Mouse (Mus musculus) MEL (cell line): Measurements from ENCODE around the gene Tgfbr3.

Source experiments
- CTCF ChIP-seq, 3 experiments: IDR thresholded peaks in 2 of 3; conservative IDR thresholded peaks in 1 of 3; 2 replicates each; pipeline ENCODE4 v1.5.1; 2011 to 2012; ENCODE audit warnings: low read length in 3 of 3, low read depth in 2 of 3, mild to moderate bottlenecking in 2 of 3, improper control_type of control experiment in 1 of 3, inconsistent platforms in 1 of 3, mixed read lengths in 1 of 3, moderate library complexity in 1 of 3; ENCODE audit not compliant: control insufficient read depth in 1 of 3, insufficient read depth in 1 of 3, poor library complexity in 1 of 3, severe bottlenecking in 1 of 3
- MAZ ChIP-seq: IDR thresholded peaks from 2 replicates; pipeline ENCODE4 v1.6.1; 2012; ENCODE audit warnings: low read depth, mild to moderate bottlenecking, inconsistent platforms, low read length, improper control_type of control experiment
- MEF2A ChIP-seq: IDR thresholded peaks from 2 replicates; pipeline ENCODE4 v1.6.1; 2014; ENCODE audit warnings: low read depth, mild to moderate bottlenecking, inconsistent platforms, low read length, improper control_type of control experiment; ENCODE audit not compliant: poor library complexity, insufficient replicate concordance, severe bottlenecking; ENCODE audit errors: extremely low read depth
- POLR2A ChIP-seq, 2 experiments: IDR thresholded peaks; 2 replicates each; pipeline ENCODE4 v1.6.1; 2011 to 2012; ENCODE audit warnings: low read length in 2 of 2, mild to moderate bottlenecking in 2 of 2, control low read depth in 1 of 2, improper control_type of control experiment in 1 of 2, low read depth in 1 of 2, moderate library complexity in 1 of 2; ENCODE audit not compliant: control insufficient read depth in 1 of 2, insufficient read depth in 1 of 2, poor library complexity in 1 of 2
- RCOR1 ChIP-seq: IDR thresholded peaks from 2 replicates; pipeline ENCODE4 v1.6.1; 2012; ENCODE audit warnings: low read depth, mild to moderate bottlenecking, inconsistent platforms, low read length, improper control_type of control experiment
- TAL1 ChIP-seq: IDR thresholded peaks from 2 replicates; pipeline ENCODE4 v1.6.1; 2012; ENCODE audit warnings: mild to moderate bottlenecking, inconsistent platforms, low read length, moderate library complexity, mixed read lengths
- UBTF ChIP-seq: IDR thresholded peaks from 2 replicates; pipeline ENCODE4 v1.6.1; 2012; ENCODE audit warnings: low read depth, mild to moderate bottlenecking, inconsistent platforms, low read length, improper control_type of control experiment, moderate library complexity, borderline replicate concordance; ENCODE audit not compliant: insufficient read depth
- ZNF384 ChIP-seq: IDR thresholded peaks from 2 replicates; pipeline ENCODE4 v1.6.1; 2012; ENCODE audit warnings: low read depth, mild to moderate bottlenecking, inconsistent platforms, low read length, improper control_type of control experiment

DNA sequence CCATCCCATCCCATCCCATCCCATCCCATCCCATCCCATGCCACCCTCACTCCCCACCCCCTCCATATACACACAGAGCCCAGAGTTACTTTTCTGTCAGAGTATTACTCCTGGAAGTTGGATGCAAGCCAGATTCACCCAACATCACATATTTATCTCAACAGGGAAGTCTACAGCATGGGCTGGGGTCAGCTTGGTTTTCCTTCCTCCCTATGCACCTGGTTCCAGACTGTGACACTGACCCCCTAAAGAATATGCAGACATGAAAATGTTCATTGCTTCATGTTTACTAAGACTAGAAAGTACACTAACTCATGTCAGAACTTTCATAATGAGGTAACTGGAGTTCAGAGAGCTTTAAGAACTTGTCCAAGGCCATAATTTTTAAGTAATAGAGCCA lies 142.0 kb downstream of the Tgfbr3 start:
- TF ChIP-seq CTCF (IDR thresholded peaks at IDR 0.05 in 2 of 3, conservative IDR thresholded peaks at IDR 0.05 in 1 of 3; ENCODE audit: control insufficient read depth in 1 of 3, insufficient read depth in 1 of 3, low read depth in 2 of 3, low read length in 3 of 3, poor library complexity in 1 of 3, severe bottlenecking in 1 of 3) (no peak), POLR2A (IDR thresholded peaks at IDR 0.05; ENCODE audit: control insufficient read depth in 1 of 2, insufficient read depth in 1 of 2, low read depth in 1 of 2, low read length in 2 of 2, poor library complexity in 1 of 2) (no peak), ZNF384 (no peak), MEF2A (no peak), TAL1 (no peak), RCOR1 (no peak), UBTF (no peak), MAZ (no peak)
